Mouse (Mus musculus) intestine, embryonic 15.5 days (tissue): ENCODE results near the gene Tshz2. TPM values are rescaled to one million over a fixed set of nuclear protein-coding genes. Genes with fewer than 3 reads are reported as not detected.

Experiments used
- ATAC-seq: fragments of 200-750 bp; cut with Nextera tagmentation; 2 replicates; pipeline ENCODE4 v1.8.0; 2017; ENCODE audit warnings: moderate TSS enrichment, moderate library complexity
- H3K27ac ChIP-seq: fragments of 300-500 bp; sonication (generic); 2 replicates; pipeline ENCODE4 v1.5.1; 2015; ENCODE audit warnings: mild to moderate bottlenecking, inconsistent platforms
- H3K27me3 ChIP-seq: fragments of 300-500 bp; sonication (generic); replicated peaks from 2 replicates; pipeline ENCODE4 v1.6.1; 2015; ENCODE audit warnings: inconsistent platforms
- H3K36me3 ChIP-seq: fragments of 300-500 bp; sonication (generic); 2 replicates; pipeline ENCODE4 v1.6.1; 2015; ENCODE audit warnings: inconsistent platforms
- H3K4me1 ChIP-seq: fragments of 300-500 bp; sonication (generic); replicated peaks from 2 replicates; pipeline ENCODE4 v1.6.1; 2015; ENCODE audit warnings: inconsistent platforms
- H3K4me2 ChIP-seq: fragments of 300-500 bp; sonication (generic); replicated peaks from 2 replicates; pipeline ENCODE4 v1.6.1; 2015; ENCODE audit warnings: mild to moderate bottlenecking, inconsistent platforms
- H3K4me3 ChIP-seq: fragments of 300-500 bp; sonication (generic); replicated peaks from 2 replicates; pipeline ENCODE4 v1.5.1; 2015; ENCODE audit warnings: inconsistent platforms
- H3K9ac ChIP-seq: fragments of 300-500 bp; sonication (generic); 2 replicates; pipeline ENCODE4 v1.6.1; 2015; ENCODE audit warnings: inconsistent platforms
- H3K9me3 ChIP-seq: fragments of 300-500 bp; sonication (generic); 2 replicates; pipeline ENCODE4 v1.6.1; 2016; ENCODE audit warnings: inconsistent platforms
- WGBS: fragments of 180-500 bp; shearing (Covaris S2); methylation state at CpG from one replicate; pipeline ENCODE4 v1.1.7; 2015; 5-methylcytosine and 5-hydroxymethylcytosine counted together
- polyA plus RNA-seq: library from polyadenylated mRNA; unstranded; fragments of >200 nt; fragmentation: Nextera tagmentation; extraction: Ambion mirVana; gene quantifications from 2 replicates; pipeline ENCODE4 v1.2.1, GENCODE M21; 2015

The Tshz2 gene
- polyA plus RNA-seq, 1 experiment from 2014 or later, result 17.2 TPM

DNA sequence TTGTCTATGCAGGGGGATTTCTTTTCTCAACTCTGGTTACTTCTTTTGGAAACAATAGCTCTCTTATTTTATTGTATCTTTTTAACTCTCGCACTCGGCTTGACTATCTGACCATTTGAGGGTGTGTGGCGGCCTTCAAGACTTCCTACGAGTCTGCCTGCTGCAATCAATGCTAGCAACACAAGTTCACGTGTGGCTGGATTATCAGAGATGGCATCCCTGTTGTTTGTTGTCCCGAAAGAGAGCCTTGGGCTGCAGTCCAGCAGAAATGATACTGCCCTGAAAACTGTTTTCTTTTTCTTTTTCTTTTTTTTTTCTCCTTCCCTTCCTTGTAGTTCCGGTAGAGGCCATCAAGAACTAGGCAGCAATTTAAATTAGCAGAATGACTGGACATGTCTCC, 2.6 kb downstream of the Tshz2 start:
- peak overlapping the region; percentile 93 for H3K9ac ChIP-seq
- no peaks in the 10 kb centered on the region for H3K27me3 ChIP-seq
- peak overlapping the region; percentile 96 for H3K27ac ChIP-seq
- no peak for ATAC-seq
- H3K9me3 ChIP-seq, result no peaks in the 10 kb centered on the region
- H3K4me3 ChIP-seq, result peak overlapping the region; percentile 79
- no peaks in the 10 kb centered on the region for H3K36me3 ChIP-seq
- H3K4me2 ChIP-seq, result peak overlapping the region; percentile 83
- peaks cover 3% of the 10 kb centered on the region; the same call in 1 of the 2 replicates for H3K4me1 ChIP-seq
- 10% methylated on average over 7 of the region's 7 CpGs for WGBS

DNA sequence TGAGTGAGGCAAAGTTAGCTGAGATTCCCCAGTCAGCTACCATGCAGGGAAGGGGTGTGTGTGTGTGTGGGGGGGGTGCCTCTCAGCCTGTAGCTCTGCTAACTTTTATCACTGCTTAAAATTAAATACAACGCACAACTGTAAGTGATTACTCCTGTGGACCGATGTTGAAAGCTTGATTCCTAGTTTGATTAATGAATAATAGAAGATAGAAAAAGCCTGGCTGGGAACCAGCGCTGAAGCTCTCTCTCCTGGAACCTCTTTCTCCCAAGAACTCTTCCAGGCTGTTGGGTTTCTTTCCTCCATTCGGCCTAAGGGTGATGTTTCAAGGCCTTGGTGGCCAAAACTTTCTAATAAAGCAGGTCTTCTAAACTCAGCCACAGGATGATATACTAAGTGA, 3.6 kb downstream of the Tshz2 start:
- 34% methylated on average over 4 of the region's 4 CpGs for WGBS
- peak overlapping the region; percentile 26; the same call in 1 of the 2 replicates for H3K9ac ChIP-seq
- peak overlapping the region; percentile 79 for H3K4me3 ChIP-seq
- H3K36me3 ChIP-seq, result no peaks in the 10 kb centered on the region
- H3K9me3 ChIP-seq, result no peaks in the 10 kb centered on the region
- no peak for ATAC-seq
- H3K27me3 ChIP-seq, result no peaks in the 10 kb centered on the region
- peaks cover 7% of the 10 kb centered on the region; the same call in 1 of the 2 replicates for H3K4me1 ChIP-seq
- H3K27ac ChIP-seq, result peak overlapping the region; percentile 82
- peak overlapping the region; percentile 83 for H3K4me2 ChIP-seq

DNA sequence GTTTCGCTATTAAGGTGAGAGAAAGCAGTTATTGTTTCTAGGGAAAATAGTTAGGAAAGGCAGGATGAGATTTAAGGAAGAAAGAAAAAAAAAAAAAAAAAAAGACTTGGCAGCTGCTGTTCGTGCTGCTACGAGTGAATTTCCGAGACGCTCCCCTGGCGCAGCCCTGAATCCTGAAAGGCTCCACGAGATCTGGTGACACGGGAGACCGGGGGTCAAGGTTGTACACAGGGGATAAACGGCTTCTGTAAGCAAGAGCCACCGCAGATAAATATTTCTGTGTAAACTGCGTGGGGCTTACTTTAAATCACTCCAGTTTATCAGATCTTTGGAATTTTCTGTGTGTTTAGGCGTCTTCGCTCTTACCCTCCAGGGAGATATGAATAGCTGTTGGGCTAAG, 8.7 kb downstream of the Tshz2 start:
- Histone ChIP-seq H3K27ac (no peak overlapping the region), H3K4me1 (peaks cover 7% of the 10 kb centered on the region; the same call in 1 of the 2 replicates), H3K9me3 (no peaks in the 10 kb centered on the region), H3K4me3 (no peak overlapping the region), H3K9ac (no peak overlapping the region), H3K36me3 (no peaks in the 10 kb centered on the region), H3K27me3 (no peaks in the 10 kb centered on the region), H3K4me2 (peak overlapping the region; percentile 34)
- ATAC-seq, result no peak
- WGBS, result 31% methylated on average over 14 of the region's 14 CpGs

DNA sequence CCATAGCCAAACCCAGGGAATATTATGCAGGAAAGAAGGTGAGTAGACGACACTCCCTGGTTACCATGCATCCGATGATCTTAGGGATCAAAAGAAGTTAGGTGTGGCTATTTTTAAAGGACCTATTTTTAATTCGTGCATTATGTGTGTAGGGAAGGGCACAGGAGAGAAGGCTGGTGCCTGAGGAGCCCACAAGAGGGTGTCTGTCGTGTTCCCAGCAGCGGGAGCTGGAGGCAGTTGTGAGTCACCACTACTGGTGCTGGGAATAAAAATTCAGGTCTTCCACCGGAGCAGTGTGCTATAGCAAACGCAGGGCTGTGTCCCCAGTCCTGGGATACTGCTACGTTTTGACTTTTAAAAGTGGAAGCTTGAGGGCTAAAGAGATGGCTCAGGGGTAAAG, 9.6 kb downstream of the Tshz2 start:
- Histone ChIP-seq H3K4me1 (peaks cover 7% of the 10 kb centered on the region; the same call in 1 of the 2 replicates), H3K27ac (no peak overlapping the region), H3K4me2 (no peak overlapping the region), H3K4me3 (no peak overlapping the region), H3K36me3 (no peaks in the 10 kb centered on the region), H3K27me3 (no peaks in the 10 kb centered on the region), H3K9me3 (no peaks in the 10 kb centered on the region), H3K9ac (no peak overlapping the region)
- no peak for ATAC-seq
- 85% methylated on average over 8 of the region's 8 CpGs for WGBS

DNA sequence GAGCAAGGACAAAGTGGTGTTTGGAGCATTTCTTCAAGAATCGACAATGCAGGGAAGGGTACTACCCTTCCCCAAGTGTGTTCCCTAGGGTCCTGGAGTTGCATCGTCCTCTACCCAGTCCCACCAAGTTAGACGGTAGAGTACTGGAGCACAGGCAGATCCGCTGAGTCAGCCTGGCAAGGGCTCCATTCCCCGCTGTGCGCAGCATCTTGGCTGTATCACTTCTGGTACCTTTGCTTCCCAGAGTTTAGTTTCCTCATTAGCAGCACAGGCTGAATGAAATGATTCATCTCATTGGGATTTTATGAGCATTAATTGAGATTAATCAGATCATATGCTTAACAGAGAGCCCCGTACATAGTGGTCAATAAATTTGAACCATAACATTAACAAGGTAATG, 14.3 kb downstream of the Tshz2 start:
- Histone ChIP-seq H3K4me2 (no peak overlapping the region), H3K27me3 (no peaks in the 10 kb centered on the region), H3K4me1 (no peaks in the 10 kb centered on the region), H3K36me3 (no peaks in the 10 kb centered on the region), H3K9me3 (no peaks in the 10 kb centered on the region), H3K9ac (no peak overlapping the region), H3K4me3 (no peak overlapping the region), H3K27ac (no peak overlapping the region)
- ATAC-seq, result no peak
- WGBS, result 90% methylated on average over 7 of the region's 7 CpGs

DNA sequence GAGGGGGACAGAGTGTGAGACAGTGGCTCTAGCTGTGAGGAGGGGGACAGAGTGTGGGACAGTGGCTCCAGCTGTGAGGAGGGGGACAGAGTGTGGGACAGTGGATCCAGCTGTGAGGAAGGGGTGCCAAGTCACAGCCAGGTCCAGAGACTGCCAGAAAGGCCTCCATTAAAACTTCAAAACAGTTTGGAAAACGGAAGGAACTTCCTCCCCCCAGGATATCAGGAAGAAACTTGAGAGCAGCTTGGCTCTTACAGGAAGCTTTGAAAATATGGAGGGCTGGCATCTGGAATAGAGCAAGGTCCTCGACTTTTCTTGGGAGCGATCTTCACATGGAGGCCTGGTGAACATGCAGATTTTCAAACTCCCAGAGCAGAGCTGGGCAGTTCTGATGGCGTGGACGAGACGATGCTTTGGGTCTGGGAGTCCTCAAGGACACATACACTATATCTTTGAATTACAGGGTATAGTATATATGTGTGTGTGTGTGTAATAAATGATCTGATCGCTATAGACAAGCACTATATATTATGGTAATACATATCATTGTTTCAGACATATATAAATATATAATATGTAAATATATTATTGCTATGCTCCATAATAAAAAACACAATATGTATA, 16.6 kb downstream of the Tshz2 start:
- Histone ChIP-seq H3K27ac (no peak overlapping the region), H3K4me2 (no peak overlapping the region), H3K27me3 (no peaks in the 10 kb centered on the region), H3K36me3 (no peaks in the 10 kb centered on the region), H3K4me1 (no peaks in the 10 kb centered on the region; the same call in none of the 2 replicates), H3K4me3 (no peak overlapping the region), H3K9ac (no peak overlapping the region), H3K9me3 (no peaks in the 10 kb centered on the region)
- no peak for ATAC-seq
- WGBS, result 56% methylated on average over 7 of the region's 7 CpGs

DNA sequence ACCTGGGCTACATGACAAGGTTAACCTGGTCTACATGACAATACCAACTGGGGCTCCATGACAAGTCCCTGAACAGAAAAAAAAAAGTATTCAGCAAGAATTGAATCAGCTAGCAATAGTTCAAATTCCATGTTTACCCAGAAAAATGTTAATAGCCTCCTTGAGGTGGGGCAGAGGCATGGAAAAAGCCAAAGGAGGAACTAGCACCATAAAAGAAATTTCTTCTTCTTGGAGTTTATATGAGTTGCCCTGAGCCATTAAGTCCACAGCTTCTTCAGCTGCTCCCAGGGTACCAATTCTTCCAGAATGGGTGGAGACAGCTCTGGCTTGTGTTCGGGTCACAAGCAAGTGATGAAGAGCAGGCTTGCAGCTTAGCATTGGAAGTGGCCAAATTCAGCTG, 20.5 kb downstream of the Tshz2 start:
- Histone ChIP-seq H3K27me3 (no peaks in the 10 kb centered on the region), H3K4me1 (peaks cover 3% of the 10 kb centered on the region), H3K36me3 (no peaks in the 10 kb centered on the region), H3K4me3 (no peak overlapping the region), H3K9ac (no peak overlapping the region), H3K9me3 (no peaks in the 10 kb centered on the region), H3K4me2 (no peak overlapping the region), H3K27ac (no peak overlapping the region)
- WGBS, result 42% methylated on average over 1 of the region's 1 CpGs
- ATAC-seq, result peak; percentile 88

DNA sequence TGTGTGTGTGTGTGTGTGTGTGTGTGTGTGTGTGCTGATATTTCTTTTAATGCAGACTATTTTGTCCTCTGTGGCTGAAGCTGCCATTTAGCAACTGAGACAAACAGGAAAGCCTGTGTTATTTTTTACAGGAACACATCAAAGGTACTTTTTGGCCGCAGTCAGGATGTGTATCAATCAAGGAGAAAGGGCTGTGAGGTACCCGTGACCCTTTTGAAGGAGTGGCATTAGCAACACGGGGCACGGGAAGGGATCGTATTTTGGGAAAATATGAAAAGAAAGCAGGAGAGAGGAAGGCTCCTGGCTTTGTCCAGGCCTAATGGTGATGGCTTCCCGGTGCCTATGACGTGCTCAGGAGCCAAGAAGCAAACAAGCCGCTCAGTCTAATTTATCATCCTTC, 31.0 kb downstream of the Tshz2 start:
- ATAC-seq, result 0 out of 2 replicates have a peak, but pooled peaks have one; percentile 21

DNA sequence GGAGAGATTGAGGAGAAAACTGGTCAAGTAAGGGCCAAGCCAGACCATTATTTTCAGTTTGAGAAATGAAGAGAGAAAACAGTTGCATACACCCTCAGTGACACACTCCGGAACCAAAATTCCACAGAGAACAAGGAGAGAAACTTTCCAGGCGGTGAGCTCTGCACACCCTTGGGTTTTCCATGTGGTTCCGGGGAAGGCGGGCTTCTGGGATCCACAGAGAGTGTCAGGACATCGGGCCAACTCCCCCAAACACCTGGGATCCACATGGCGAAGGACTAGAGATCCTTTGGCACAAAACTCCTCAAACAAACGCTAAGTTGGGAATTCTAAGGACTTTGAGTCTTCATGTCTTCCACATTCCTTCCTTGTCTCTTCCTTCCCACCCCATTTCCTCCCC, 38.5 kb downstream of the Tshz2 start:
- Histone ChIP-seq H3K27me3 (no peaks in the 10 kb centered on the region), H3K4me3 (no peak overlapping the region), H3K36me3 (no peaks in the 10 kb centered on the region), H3K9me3 (no peaks in the 10 kb centered on the region), H3K4me1 (peaks cover 14% of the 10 kb centered on the region; the same call in 1 of the 2 replicates), H3K27ac (0 out of 2 replicates have a peak overlapping the region, but pooled peaks have one; percentile 9), H3K9ac (no peak overlapping the region), H3K4me2 (no peak overlapping the region)
- 85% methylated on average over 7 of the region's 7 CpGs for WGBS
- ATAC-seq, result no peak

More for the DNA sequence above, 31.0 kb downstream of the Tshz2 start:
- WGBS, result 30% methylated on average over 8 of the region's 8 CpGs
- 0 out of 2 replicates have a peak overlapping the region, but pooled peaks have one; percentile 2 for H3K4me2 ChIP-seq
- H3K27me3 ChIP-seq, result no peaks in the 10 kb centered on the region
- peak overlapping the region; percentile 63 for H3K27ac ChIP-seq
- H3K4me1 ChIP-seq, result peaks cover 27% of the 10 kb centered on the region; the same call in 1 of the 2 replicates
- H3K9ac ChIP-seq, result no peak overlapping the region
- no peaks in the 10 kb centered on the region for H3K9me3 ChIP-seq
- H3K36me3 ChIP-seq, result no peaks in the 10 kb centered on the region
- H3K4me3 ChIP-seq, result no peak overlapping the region

DNA sequence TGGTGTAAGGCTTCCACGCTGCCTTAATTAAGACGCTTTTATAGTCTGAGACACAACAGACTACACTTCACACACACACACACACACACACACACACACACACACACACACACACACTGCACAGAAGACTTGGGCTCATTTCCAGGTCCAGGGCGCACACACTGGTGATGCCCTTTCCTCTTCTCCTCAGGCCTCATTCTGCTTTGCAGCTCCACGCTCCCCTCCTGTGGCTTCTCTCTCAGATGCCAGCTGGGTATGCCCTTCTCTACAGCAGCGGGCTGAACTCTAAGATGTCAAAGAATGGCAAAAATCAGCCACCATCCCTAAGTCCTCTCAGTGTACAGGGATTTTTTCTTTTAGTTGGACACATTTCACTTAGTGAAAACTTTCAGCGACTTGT, 41.0 kb downstream of the Tshz2 start:
- H3K4me3 ChIP-seq, result no peak overlapping the region
- 71% methylated on average over 6 of the region's 6 CpGs for WGBS

DNA sequence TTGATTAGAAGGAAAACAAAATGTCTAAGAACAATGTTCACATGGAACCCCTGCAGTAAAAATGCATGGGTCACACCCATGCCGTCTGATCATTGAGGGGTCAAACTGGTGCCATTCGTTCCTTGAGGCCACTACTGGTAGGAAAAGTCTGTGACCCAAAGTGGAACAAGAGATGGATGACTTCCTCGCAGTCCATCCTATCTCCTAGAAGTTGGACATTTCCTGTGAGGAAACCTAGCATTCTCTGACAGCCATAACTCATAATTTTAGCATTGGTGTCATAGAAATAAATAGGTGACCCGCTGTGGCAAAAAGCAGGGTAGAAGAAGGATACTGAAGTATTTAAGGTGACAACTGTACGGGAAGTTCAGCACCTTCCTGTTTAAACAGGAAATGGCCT, 41.4 kb downstream of the Tshz2 start:
- Histone ChIP-seq H3K27ac (no peak overlapping the region), H3K36me3 (no peaks in the 10 kb centered on the region), H3K4me1 (peaks cover 6% of the 10 kb centered on the region; the same call in 1 of the 2 replicates), H3K4me2 (no peak overlapping the region), H3K9me3 (no peaks in the 10 kb centered on the region), H3K27me3 (no peaks in the 10 kb centered on the region), H3K4me3 (no peak overlapping the region), H3K9ac (no peak overlapping the region)
- 66% methylated on average over 5 of the region's 5 CpGs for WGBS
- no peak for ATAC-seq

More for the DNA sequence above, 41.0 kb downstream of the Tshz2 start:
- H3K4me2 ChIP-seq, result no peak overlapping the region
- H3K9ac ChIP-seq, result no peak overlapping the region
- ATAC-seq, result no peak
- no peaks in the 10 kb centered on the region for H3K9me3 ChIP-seq
- H3K4me1 ChIP-seq, result peaks cover 6% of the 10 kb centered on the region; the same call in 1 of the 2 replicates
- H3K36me3 ChIP-seq, result no peaks in the 10 kb centered on the region
- H3K27me3 ChIP-seq, result no peaks in the 10 kb centered on the region
- 0 out of 2 replicates have a peak overlapping the region, but pooled peaks have one; percentile 27 for H3K27ac ChIP-seq

DNA sequence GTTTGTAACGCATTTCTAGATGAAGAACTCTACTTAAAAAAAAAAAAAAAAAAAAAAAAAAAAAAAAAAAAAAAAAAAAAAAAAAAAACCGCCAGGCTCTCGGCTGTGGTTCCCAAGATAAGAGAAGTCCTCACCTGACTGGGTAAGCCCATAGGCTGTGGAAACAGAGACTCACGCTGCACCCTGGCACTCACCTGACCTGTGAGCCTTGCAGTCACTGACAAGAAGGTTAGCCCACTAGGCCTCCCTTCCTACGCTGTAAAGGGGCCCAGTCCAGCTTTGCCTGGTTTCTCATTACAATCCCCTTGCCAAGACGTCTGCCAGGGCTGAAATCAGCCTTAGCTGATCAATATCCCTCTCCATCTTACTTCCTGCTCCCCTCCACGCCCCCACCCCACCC, 46.5 kb downstream of the Tshz2 start:
- Histone ChIP-seq H3K4me1 (no peaks in the 10 kb centered on the region; the same call in 1 of the 2 replicates), H3K27ac (peak overlapping the region; percentile 42), H3K4me3 (no peak overlapping the region), H3K9ac (no peak overlapping the region), H3K36me3 (no peaks in the 10 kb centered on the region), H3K27me3 (no peaks in the 10 kb centered on the region), H3K4me2 (no peak overlapping the region), H3K9me3 (no peaks in the 10 kb centered on the region)
- ATAC-seq, result peak; percentile 95
- WGBS, result 44% methylated on average over 7 of the region's 7 CpGs

DNA sequence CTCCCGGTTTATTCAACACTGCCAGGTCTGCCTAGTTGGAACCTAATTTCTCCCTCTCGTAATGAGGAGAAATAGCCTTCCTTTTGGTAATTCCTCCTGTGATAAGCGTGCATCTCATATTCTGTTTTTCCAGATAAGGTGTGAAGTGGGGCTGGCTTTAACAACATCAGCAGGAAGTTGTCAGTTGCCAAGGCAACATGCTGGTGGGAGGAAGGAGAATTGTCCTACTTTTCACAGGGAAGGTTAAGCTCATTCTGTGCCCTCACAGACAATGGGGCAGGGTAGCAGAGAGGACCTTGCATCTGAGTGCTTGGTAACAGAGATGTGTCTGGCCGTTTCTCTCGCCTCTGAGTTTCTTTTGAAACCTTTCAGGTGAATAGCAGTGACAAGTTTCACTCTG, 47.1 kb downstream of the Tshz2 start:
- Histone ChIP-seq H3K4me3 (no peak overlapping the region), H3K27ac (peak overlapping the region; percentile 42; the same call in 1 of the 2 replicates), H3K4me1 (no peaks in the 10 kb centered on the region; the same call in 1 of the 2 replicates), H3K9me3 (no peaks in the 10 kb centered on the region), H3K36me3 (no peaks in the 10 kb centered on the region), H3K9ac (no peak overlapping the region), H3K27me3 (no peaks in the 10 kb centered on the region), H3K4me2 (no peak overlapping the region)
- WGBS, result 63% methylated on average over 5 of the region's 5 CpGs
- ATAC-seq, result no peak; the same call in 1 of the 2 replicates
